25 mouse cellular contexts compared by ENCODE assay signal in the genomic region with DNA sequence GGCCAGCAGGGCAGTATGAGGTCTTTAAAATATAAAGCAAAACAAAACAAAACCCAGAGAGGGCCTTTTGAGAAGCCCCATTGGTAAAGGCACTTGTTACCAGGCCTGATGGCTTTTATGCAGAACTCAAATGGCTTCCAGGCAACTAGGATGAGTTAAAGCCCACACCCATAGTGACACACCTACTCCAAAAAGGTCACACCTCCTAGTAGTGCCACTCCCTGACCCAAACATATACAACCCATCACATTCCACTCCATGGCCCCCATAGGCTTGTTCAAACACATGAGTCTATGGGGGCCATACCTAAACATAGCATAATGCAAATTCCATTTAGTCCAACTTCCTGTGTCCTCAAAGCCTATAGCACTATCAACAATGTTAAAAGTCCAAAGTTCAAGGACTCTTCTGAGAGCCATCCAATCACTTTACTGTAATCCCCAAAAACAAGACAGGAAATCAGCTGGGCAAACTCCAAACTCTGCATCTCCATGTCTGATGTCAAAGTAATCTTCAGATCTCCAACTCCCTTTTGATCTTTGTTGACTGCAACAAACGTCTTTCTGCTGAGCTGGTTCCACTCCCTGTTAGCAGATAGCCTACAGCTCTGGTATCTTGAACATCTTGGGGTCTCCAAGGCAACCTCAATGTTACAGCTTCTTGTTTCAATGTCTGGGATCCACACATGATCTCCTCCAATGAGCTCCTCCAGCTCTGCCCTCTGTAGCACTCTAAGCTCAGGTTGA. TPM values are rescaled to one million over a fixed set of nuclear protein-coding genes. Genes with fewer than 3 reads are reported as not detected.
DNase-seq lines count a peak whose midpoint lies in the region; ATAC-seq and TF ChIP-seq lines count a peak whose summit lies in the region.
"Had no signal": no experiment of that assay in that cellular context is flagged by ENCODE, and none has a peak within 500 bp of the region (broad histone marks: within the 10 kb centered on the region; RNA-seq: fewer than 3 reads in every experiment).

No protein-coding gene starts in this region.

- no peak for TF ChIP-seq CTCF in liver, postnatal 0 days (IDR thresholded peaks at IDR 0.05; ENCODE audit: low read depth)
- TF ChIP-seq CTCF in ES-Bruce4 (IDR thresholded peaks at IDR 0.05; ENCODE audit: low read depth, low read length) = no peak
- no peak for TF ChIP-seq CTCF in heart, adult 2 months (IDR thresholded peaks at IDR 0.05)

- H3K4me2 ChIP-seq in liver, embryonic 15.5 days = peak overlapping the region; percentile 29
- no peak overlapping the region for H3K4me2 ChIP-seq in liver, postnatal 0 days (ENCODE audit: low read depth, low read length)
- H3K4me2 ChIP-seq in liver, embryonic 16.5 days (ENCODE audit: low read depth, low read length) = no peak overlapping the region
- H3K4me2 ChIP-seq: embryonic facial prominence, embryonic 15.5 days; forebrain, embryonic 12.5 days; heart, embryonic 13.5 days; hindbrain, embryonic 12.5 days had no signal

- no peaks in the 10 kb centered on the region for H3K9me3 ChIP-seq in liver, embryonic 15.5 days (replicated peaks)
- no peaks in the 10 kb centered on the region for H3K9me3 ChIP-seq in liver, postnatal 0 days (ENCODE audit: low read length)
- H3K9me3 ChIP-seq in ES-Bruce4 (replicated peaks; ENCODE audit: control insufficient read depth, insufficient read depth, low read length, poor library complexity, severe bottlenecking) = no peaks in the 10 kb centered on the region
- no peaks in the 10 kb centered on the region for H3K9me3 ChIP-seq in liver, embryonic 16.5 days (replicated peaks; ENCODE audit: control insufficient read depth, low read length)
- H3K9me3 ChIP-seq: embryonic facial prominence, embryonic 15.5 days; forebrain, embryonic 12.5 days; G1E; heart, embryonic 13.5 days; hindbrain, embryonic 12.5 days had no signal

- H3K27me3 ChIP-seq in liver, embryonic 15.5 days = no peaks in the 10 kb centered on the region
- no peaks in the 10 kb centered on the region for H3K27me3 ChIP-seq in liver, postnatal 0 days (ENCODE audit: insufficient read depth, low read length)
- H3K27me3 ChIP-seq in ES-Bruce4 (ENCODE audit: control insufficient read depth, insufficient read depth, low read length, poor library complexity, severe bottlenecking) = no peaks in the 10 kb centered on the region
- H3K27me3 ChIP-seq in liver, embryonic 16.5 days (ENCODE audit: control insufficient read depth, insufficient read depth, low read depth, low read length) = no peaks in the 10 kb centered on the region
- H3K27me3 ChIP-seq in heart, adult 2 months (ENCODE audit: control insufficient read depth, insufficient read depth, low read length) = no peaks in the 10 kb centered on the region
- H3K27me3 ChIP-seq: embryonic facial prominence, embryonic 15.5 days; forebrain, embryonic 12.5 days; heart, embryonic 13.5 days; hindbrain, embryonic 12.5 days had no signal

- TF ChIP-seq EP300 in liver, postnatal 0 days (IDR thresholded peaks at IDR 0.05; ENCODE audit: low read depth) = no peak
- TF ChIP-seq EP300 in ES-Bruce4 (IDR thresholded peaks at IDR 0.05; ENCODE audit: insufficient read depth, low read depth, low read length) = peak; percentile 59; the same call in 1 of the 2 replicates
- no peak for TF ChIP-seq EP300 in heart, adult 2 months (IDR thresholded peaks at IDR 0.05; ENCODE audit: insufficient read depth, low read depth, low read length)

- no peak overlapping the region for H3K4me3 ChIP-seq in liver, embryonic 15.5 days (replicated peaks)
- no peak overlapping the region for H3K4me3 ChIP-seq in liver, postnatal 0 days (ENCODE audit: low read depth, low read length)
- H3K4me3 ChIP-seq in ES-Bruce4 (ENCODE audit: low read depth, low read length) = no peak overlapping the region
- H3K4me3 ChIP-seq in liver, embryonic 16.5 days (ENCODE audit: low read depth, low read length) = no peak overlapping the region
- H3K4me3 ChIP-seq in heart, adult 2 months = no peak overlapping the region
- H3K4me3 ChIP-seq: embryonic facial prominence, embryonic 15.5 days; erythroblast, embryonic 14.5 days; forebrain, embryonic 12.5 days; heart, embryonic 13.5 days; hindbrain, embryonic 12.5 days had no signal

- WGBS in liver, embryonic 15.5 days (ENCODE audit: insufficient replicate concordance) = 29% methylated on average over 1 of the region's 1 CpGs
- WGBS in liver, postnatal 0 days (ENCODE audit: insufficient replicate concordance) = 34% methylated on average over 1 of the region's 1 CpGs
- 30% methylated on average over 1 of the region's 1 CpGs for WGBS in liver, embryonic 16.5 days (ENCODE audit: insufficient replicate concordance)
- WGBS in heart, adult 2 months = 48% methylated on average over 1 of the region's 1 CpGs

- DNase-seq in liver, postnatal 0 days = no peak
- peak; percentile 88 for DNase-seq in R1 (ENCODE audit: low read depth, low spot score)
- DNase-seq in adrenal gland, adult 18-20 months (ENCODE audit: low spot score in 2 of 2) = no peak
- DNase-seq in heart, adult 2 months = no peak
- DNase-seq in spleen, postnatal 36 days (ENCODE audit: low spot score in 2 of 2) = no peak
- DNase-seq: adrenal gland, postnatal 10 days; cerebellum, adult 11 months; cerebellum, adult 8-10 months; cerebellum, postnatal 14 days; embryo, embryonic 11 days; forebrain, postnatal 0 days; gastrocnemius, postnatal 14 days; heart, postnatal 36 days had no signal

- no peak for TF ChIP-seq POLR2A in ES-Bruce4 (IDR thresholded peaks at IDR 0.05; ENCODE audit: insufficient read depth, low read length)
- no peak for TF ChIP-seq POLR2A in heart, adult 2 months (IDR thresholded peaks at IDR 0.05; ENCODE audit: insufficient read depth, low read depth, low read length)

- H3K4me1 ChIP-seq in liver, embryonic 15.5 days (replicated peaks) = peaks cover 53% of the 10 kb centered on the region
- H3K4me1 ChIP-seq in liver, postnatal 0 days (ENCODE audit: insufficient read depth) = peaks cover 9% of the 10 kb centered on the region
- H3K4me1 ChIP-seq in ES-Bruce4 (ENCODE audit: control insufficient read depth, insufficient read depth, low read length) = peaks cover 2% of the 10 kb centered on the region
- H3K4me1 ChIP-seq in liver, embryonic 16.5 days (ENCODE audit: control insufficient read depth, low read depth, low read length) = peaks cover 37% of the 10 kb centered on the region
- H3K4me1 ChIP-seq in heart, adult 2 months (ENCODE audit: control insufficient read depth, insufficient read depth, low read length) = no peaks in the 10 kb centered on the region
- H3K4me1 ChIP-seq: embryonic facial prominence, embryonic 15.5 days; forebrain, embryonic 12.5 days; hindbrain, embryonic 12.5 days had no signal

- H3K36me3 ChIP-seq in liver, embryonic 15.5 days (replicated peaks) = no peaks in the 10 kb centered on the region
- H3K36me3 ChIP-seq in liver, postnatal 0 days (replicated peaks; ENCODE audit: insufficient read depth, low read length) = no peaks in the 10 kb centered on the region
- no peaks in the 10 kb centered on the region for H3K36me3 ChIP-seq in ES-Bruce4 (ENCODE audit: control insufficient read depth, insufficient read depth, low read length, poor library complexity, severe bottlenecking)
- H3K36me3 ChIP-seq in liver, embryonic 16.5 days (ENCODE audit: control insufficient read depth, insufficient read depth) = no peaks in the 10 kb centered on the region
- no peaks in the 10 kb centered on the region for H3K36me3 ChIP-seq in heart, adult 2 months (ENCODE audit: control insufficient read depth, insufficient read depth, low read length)
- H3K36me3 ChIP-seq: embryonic facial prominence, embryonic 15.5 days; forebrain, embryonic 12.5 days; G1E; heart, embryonic 13.5 days; hindbrain, embryonic 12.5 days had no signal

- H3K79me2 ChIP-seq in heart, adult 2 months (replicated peaks; ENCODE audit: control insufficient read depth, insufficient read depth, low read length) = no peaks in the 10 kb centered on the region

- intact Hi-C loops in heart, adult 2 months (cut with DNase I) = no loop called here

- no peak for ATAC-seq in liver, embryonic 15.5 days (ENCODE audit: insufficient read depth)
- no peak for ATAC-seq in liver, postnatal 0 days
- ATAC-seq in liver, embryonic 16.5 days (ENCODE audit: low read depth) = peak; percentile 37; the same call in 1 of the 2 replicates
- ATAC-seq: CD4-positive, CD25-positive, alpha-beta regulatory T cell, adult 4 months; forebrain, postnatal 0 days; hindbrain, embryonic 16.5 days; inflammation-experienced regulatory T-cells, adult 6 months had no signal

- no peak overlapping the region for H3K9ac ChIP-seq in liver, embryonic 15.5 days
- no peak overlapping the region for H3K9ac ChIP-seq in liver, postnatal 0 days (replicated peaks)
- H3K9ac ChIP-seq in ES-Bruce4 (ENCODE audit: low read depth, poor library complexity, severe bottlenecking) = no peak overlapping the region
- no peak overlapping the region for H3K9ac ChIP-seq in liver, embryonic 16.5 days (ENCODE audit: low read depth, low read length)
- no peak overlapping the region for H3K9ac ChIP-seq in heart, adult 2 months (ENCODE audit: low read depth, low read length)
- H3K9ac ChIP-seq: embryonic facial prominence, embryonic 15.5 days; forebrain, embryonic 12.5 days; forebrain, postnatal 0 days; heart, embryonic 13.5 days; hindbrain, embryonic 12.5 days had no signal

- H3K27ac ChIP-seq in liver, embryonic 15.5 days (replicated peaks) = peak overlapping the region; percentile 7; the same call in 1 of the 2 replicates
- no peak overlapping the region for H3K27ac ChIP-seq in liver, postnatal 0 days (ENCODE audit: low read depth)
- peak overlapping the region; percentile 68 for H3K27ac ChIP-seq in ES-Bruce4 (ENCODE audit: insufficient read depth, low read length)
- no peak overlapping the region for H3K27ac ChIP-seq in liver, embryonic 16.5 days (ENCODE audit: low read length)
- H3K27ac ChIP-seq in heart, adult 2 months = no peak overlapping the region
- H3K27ac ChIP-seq: embryonic facial prominence, embryonic 15.5 days; forebrain, embryonic 12.5 days; heart, embryonic 13.5 days; hindbrain, embryonic 12.5 days had no signal

RNA-seq across cellular contexts. Expression of a gene that starts 5.1 kb away (rescaled TPM):
- 31.7 and 35.7 TPM in 2 replicates for polyA plus RNA-seq in liver, embryonic 15.5 days (2015; fragmentation: Nextera tagmentation; extraction: Ambion mirVana)
- polyA plus RNA-seq in liver, postnatal 0 days (2015; fragmentation: Nextera tagmentation; extraction: Ambion mirVana) = 14.8 and 16.7 TPM in 2 replicates
- polyA plus RNA-seq in ES-Bruce4 (2011; ENCODE audit: insufficient read depth, insufficient read length, low read depth, missing spikeins) = 111 and 125 TPM in 2 replicates
- polyA plus RNA-seq in liver, embryonic 16.5 days (2015; fragmentation: Nextera tagmentation; extraction: Ambion mirVana) = 33.5 and 35.7 TPM in 2 replicates
- 10 to 100 TPM; 68.9 to 79.0 TPM for total RNA-seq in adrenal gland, adult 18-20 months (2021)
- 10 to 100 TPM; 57.1 to 59.7 TPM for total RNA-seq in heart, adult 2 months (2021)
- 32.2 and 47.1 TPM in 2 replicates for polyA plus RNA-seq in heart, adult 2 months (2012; rRNA removed)

Comparison
In these comparisons a context has a peak if more than half of its experiments do, and no peak if none do; other contexts are left out.
1. H3K27ac ChIP-seq: peak in liver, embryonic 15.5 days (single experiment) and ES-Bruce4 (single experiment); none in liver, postnatal 0 days (single experiment), liver, embryonic 16.5 days (single experiment) and heart, adult 2 months (single experiment).